Mouse (Mus musculus) mesoderm, embryonic 11.5 days (tissue): ENCODE measurements around the gene Stx11.

Source experiments
- DNase-seq: peaks from one replicate; pipeline ENCODE4 v3.0.0-alpha.2; 2012; ENCODE audit warnings: low read depth, low spot score

Stx11 gene

DNA sequence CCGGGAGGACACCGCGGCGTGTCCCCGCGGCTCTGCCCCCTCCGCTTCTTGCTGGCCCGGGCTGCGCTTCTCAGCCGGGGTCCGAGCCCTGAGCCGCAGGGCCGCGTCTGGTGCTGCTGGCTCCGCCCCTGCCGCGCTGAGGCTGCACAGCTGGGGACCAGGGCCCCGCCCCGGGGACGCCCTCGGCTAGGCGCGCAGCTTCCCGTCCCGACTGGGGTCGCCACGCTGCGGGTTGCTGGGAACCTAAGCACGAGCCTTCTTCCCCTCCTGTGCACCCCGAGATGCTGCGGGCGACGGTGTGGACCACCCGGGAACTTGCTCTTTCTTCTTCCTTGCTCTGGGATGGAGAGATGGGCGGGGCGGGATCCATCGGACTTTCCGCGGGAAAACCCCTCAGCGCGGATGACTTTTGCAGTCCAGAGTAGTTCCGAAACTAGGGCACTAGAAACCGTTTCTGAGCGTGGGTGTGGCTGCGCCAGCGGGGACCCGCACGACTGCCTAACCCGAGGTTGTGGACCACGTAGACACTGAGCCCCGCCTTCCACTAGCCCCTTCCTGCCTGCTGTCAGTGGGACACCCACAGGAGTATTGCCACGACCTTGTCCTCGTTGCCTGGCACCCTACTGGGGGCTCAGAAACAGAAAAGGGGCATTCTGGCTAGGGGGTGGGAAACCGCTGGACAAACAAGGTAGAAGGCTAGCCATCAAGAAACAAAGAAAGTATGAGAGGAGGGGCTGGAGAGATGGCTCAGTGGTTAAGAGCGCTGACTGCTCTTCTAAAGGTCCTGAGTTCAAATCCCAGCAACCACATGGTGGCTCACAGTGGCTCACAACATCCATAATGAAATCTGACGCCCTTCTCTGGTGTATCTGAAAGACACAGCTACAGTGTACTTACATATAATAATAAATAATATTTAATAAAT, at the start of gene Stx11:
Gene Stx11, minus strand, starts transcription at position 148 of the 925 bp plus-strand sequence.
- peak; percentile 69 for DNase-seq

DNA sequence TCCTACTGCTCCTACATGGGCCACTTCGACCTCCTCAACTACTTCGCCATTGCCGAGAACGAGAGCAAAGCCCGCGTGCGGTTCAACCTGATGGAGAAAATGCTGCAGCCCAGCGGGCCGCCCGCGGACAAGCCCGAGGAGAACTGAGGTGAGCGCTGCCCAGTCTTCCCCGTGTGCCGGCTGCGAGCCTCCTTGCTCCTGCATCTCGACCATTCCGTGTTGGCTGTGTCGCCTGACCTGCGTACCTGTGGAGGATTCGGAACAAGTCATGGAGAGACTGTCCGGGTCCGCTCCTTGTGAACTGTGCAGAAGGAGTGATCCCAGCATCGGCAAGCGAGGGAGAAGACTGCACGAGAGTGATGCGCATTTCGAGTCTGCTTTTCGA, 44.6 kb upstream of the Stx11 start:
- DNase-seq: no peak

DNA sequence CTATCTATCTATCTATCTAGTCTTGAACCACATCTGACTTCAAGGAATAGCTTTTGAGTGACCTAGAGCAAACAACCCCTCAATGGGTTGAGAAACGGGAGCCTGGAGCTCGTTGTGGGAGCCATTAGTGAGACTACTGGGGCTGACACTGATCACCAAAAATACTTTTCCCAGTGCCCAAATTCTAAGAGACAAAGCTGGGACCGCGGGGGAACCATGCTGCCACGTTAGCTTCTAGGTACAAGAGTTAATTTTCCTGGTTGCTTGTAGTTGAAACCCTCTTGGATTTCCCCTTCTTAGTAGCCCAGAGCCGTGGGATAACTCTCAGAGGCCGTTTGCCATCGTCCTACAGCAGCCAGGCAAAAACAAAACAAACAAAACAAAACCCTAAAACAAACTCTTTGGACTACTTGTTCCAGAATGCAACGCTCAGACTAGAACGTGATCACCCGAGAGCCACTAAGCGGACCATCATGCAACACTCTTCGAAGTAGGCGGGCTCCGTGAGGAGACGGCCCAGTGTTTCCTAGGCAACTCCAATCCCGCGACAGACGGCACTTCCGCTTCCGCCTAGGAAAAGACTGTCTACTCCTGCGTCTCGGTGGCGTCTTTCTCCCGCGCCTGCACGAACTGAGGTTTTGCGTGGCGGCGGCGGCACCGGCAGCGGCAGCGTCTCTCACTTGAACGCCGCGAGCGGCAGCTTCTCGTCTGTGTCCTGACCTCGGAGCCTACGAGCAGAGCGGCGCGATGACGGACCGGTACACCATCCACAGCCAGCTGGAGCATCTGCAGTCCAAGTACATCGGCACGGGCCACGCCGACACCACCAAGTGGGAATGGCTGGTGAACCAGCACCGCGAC, 44.0 kb upstream of the Stx11 start:
- DNase-seq: peak; percentile 96

DNA sequence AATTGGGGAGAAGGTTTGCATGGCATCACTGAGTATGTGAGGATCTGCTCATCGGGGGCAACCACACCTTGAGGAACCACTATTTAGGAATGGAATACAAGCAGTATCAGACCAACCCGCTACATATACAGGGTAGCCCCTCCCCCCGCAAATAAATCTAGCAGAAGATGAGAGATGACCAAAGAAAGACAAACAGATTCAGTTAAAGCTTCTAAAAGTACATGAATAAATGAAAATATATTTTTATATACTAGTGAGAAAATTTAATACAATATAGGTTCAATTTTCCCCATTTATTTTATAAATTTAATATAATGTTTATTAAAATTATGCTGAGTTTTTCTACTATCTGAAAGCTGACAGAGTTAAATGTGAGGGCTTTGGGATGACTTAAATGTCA, 40.9 kb upstream of the Stx11 start, which contains the start of gene Sf3b5:
Gene Sf3b5, plus strand, starts transcription at position 301 of the 400 bp plus-strand sequence.
- no peak for DNase-seq

DNA sequence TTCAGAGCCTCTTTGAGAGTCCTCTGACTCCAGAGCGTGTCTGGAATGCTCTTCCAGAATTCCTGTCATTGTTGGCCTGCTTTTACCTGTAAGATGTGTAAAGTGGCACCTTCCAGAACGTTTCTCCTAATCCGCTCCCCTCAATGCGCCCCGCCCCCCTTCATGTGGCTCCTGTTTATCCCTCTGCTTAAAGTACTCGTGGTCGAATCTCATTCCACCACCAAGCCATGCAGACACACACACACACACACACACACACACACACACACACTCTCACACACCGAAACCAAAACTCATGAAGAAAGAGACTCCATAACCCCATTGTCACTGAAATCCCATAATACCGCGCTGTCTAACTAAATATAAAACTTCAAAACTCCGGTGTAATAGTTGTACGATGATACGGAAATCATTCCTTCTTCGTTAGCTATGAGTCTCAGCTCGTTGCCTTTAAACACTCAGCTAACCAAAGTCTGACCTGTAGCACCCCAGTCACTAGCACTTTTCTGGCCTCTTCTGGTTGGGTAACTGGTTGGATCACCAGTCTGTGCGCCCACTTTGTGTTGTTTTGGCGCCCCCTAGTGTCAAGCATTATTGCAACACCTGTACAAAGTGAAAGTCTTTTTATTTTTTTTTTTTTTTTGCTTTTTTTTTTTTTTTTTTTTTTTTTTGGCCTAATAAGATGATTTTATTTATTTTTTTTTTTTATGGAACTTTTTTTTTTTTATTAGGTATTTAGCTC, 32.8 kb upstream of the Stx11 start:
- DNase-seq: peak; percentile 84

DNA sequence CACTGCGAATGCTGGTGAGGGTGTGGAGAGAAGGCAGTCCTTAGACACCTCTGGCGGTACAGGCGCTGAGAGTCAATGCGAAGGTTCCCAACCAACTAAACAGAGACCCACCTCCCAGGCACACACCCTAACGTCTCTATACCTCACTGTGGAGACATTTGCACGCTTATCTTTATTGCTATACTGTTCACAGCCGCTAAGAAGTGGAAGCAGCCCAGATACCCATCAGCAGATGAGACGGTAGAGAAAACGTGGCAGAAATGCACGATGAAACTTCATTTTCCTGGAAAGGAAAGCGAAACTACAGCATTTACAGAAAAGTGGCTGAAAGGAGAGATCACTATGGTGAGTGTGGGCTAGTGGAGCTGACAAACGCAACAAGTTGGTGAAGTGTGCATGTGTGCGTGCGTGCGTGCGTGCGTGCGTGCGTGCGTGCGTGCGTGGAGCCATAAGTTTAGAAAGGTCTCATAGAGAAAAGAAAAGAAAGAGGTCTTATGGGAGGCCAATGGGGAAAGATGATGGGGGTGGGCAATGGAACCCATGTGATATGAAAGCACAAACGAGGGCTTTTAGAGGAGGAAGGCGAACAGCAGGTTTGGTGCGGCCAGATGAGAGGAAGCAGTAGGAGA, 29.4 kb upstream of the Stx11 start:
- no peak for DNase-seq

DNA sequence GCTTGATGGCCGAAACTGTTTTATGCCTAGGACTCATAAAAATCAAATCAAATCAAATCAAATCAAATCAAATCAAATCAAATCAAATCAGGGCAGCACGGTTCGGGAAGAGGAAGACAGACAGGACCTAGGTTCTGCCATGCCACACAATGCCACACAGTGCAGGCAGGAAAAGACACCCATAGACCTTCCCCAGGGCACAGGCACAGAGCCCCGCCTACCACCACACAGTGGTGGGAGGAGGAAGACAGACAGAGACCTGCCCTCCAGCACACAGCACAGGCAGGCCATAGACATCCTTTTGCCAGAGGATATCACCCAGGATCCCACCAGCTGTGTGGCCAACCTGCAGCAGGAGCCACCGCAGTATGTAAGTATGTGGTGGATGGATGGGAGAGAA, 27.9 kb upstream of the Stx11 start:
- no peak for DNase-seq

DNA sequence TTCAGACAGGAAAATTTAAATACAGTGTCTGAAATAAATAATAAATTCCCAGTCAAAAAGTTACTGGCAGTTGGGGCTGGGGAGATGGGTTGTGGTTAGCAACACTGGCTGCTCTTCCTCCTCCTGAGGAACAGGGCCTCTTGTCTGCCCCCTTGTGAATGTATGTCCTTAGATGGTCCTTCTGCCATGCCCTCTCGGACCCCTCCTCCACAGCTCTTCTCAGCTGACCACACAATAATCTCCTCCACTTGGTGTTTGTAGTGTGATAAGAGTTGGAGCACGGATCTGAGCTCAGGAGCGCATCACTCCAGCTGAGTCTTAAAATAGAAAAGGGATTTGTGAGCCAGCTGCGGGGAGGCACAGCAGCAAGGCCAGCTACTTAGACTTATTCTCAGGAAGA, 22.8 kb upstream of the Stx11 start:
- DNase-seq: no peak

DNA sequence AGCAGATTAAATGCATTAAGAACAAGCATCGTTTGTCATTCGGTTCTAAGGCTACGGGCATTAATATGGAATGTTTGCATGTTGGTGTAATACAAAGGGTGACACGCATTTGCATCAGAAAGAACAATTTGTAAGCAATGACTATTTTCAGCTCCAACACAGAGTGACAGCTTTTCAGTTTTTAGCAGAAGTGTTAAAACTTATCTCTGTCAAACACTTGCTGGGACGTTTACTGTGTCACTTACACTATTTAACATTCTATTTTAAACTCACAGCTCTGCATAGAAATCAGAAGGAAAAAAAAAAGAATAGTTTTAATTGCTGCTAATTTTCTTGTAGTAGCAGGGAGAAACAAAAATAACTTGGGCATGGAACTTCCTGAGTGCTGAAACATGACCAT, 22.4 kb upstream of the Stx11 start:
- DNase-seq: no peak

DNA sequence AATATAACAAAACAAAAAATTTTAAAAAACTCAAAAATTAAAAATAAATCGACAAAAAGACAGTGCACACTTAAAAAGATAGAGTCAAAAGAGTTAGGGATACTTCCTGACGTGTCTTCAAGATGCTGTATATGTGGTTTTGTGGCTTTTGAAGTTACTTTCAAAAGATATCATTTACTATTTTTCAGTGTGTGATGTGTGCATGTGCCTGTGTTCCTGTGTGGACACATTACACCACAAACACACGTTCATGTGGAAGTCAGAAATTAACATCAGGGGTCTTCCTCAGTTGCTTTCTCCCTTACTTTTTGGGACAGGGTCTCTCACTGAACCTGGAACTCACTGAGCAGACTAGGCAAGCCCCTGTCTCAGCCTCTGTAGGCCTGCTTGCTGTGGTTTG, 20.9 kb upstream of the Stx11 start:
- DNase-seq: no peak

DNA sequence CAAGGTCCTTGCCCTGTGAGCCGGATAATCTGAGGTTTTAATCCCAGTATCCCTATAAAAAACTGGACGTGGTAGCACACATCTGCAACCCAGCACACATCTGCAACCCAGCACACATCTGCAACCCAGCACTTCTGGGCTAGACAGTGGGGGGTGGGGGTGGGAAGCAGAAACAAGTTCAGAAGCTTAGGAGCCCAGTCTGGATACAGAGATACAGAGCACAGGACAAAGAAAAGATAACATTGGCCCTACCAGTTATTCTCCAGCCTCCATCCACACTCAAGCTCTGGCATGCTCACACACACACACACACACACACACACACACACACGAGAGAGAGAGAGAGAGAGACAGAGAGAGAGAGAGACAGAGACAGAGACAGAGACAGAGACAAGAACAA, 19.4 kb upstream of the Stx11 start:
- no peak for DNase-seq

DNA sequence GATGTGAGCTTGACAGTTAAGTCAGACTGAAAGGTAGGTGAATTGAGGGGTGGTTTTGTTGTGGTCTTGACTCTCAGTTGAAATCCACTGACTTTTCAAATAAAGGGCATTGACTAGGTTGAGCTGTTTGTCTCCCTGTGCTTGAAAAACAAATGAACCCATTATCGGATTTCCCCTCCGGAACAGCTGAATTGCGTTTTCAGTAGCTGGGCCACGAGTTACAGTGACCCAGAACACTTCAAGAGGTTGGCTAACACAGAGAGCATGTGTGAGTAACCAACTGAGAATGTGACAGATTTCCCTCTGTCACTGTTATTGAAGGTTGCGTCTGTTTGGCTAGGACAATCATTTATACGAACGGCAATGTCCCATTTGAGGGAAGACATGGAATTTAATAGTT, 17.0 kb upstream of the Stx11 start:
- DNase-seq: no peak

DNA sequence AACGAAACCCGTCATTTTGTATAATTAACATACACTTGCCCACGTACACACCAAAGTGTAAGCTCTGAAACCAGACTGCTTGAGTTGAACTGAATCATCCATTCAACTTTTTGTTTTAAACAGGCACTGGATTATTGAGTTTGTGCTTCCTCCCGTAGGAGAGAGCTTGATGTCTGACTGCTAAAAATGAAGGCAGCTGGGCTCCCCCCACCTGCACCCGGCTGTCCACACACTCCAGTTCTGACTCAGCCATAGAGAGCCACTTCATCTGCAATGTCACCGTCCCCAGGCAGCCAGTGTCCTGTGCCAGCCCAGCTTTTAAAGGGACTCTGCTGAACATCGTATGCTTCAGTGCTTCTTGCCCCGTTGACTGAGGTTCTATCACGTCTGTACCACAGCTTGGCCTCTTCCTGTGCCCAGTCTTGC, 13.7 kb upstream of the Stx11 start:
- no peak for DNase-seq

DNA sequence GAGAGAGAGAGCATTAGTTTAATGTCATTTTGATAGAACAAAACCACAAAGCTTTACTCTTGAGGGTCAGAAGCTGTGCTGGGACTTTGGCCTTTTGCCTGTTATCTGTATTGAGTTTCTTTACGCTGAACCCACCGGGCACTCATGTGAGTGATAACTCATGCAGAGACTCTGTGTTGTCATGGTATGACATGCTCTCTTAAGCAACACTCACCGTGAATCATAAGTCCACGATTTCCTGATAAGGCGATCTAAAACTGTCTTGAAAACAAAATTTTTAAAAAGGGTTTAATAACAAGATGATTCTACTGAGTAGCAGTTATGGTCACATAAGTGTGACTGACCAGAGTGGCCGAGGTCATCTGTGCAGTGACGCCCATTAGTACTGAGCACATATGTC, 12.5 kb upstream of the Stx11 start:
- no peak for DNase-seq

DNA sequence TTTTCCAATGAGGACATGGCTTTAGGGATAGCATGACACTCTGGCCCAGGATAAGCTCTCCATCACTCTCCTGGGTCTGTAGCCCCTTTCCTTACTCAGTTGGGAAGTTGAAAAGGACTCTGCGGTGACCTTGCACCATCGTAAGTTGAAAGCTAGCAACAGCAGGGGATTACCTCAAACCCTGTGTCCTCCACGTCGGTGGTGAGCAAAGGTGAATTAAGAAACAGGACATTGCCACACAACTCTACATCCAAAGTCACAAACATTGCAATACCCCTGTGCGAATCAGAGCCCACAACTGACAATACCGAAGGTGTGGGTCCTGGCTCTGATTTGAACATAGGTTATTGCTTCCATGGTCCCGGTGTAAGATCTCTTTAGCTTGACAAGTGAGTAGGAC, 11.9 kb upstream of the Stx11 start:
- DNase-seq: no peak

DNA sequence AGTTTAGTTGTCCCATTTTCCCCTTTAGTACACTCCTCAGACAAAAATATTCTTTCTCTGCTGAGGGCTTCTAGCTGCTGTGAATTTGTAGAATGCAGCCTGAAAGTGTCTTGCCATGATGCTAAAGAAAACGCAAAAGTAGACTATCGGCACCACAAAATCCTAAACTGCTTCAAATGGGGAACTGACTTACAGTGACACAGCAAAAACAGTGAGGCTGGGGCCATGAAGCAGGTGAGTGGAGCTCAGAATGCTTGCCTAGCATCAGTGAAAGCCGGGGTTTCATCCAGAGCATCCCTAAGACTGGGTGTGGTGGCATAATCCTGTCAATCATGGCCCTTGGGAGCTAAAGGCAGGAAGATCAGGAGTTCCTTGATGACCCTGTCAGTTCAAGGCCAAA, 11.4 kb upstream of the Stx11 start:
- DNase-seq: no peak

DNA sequence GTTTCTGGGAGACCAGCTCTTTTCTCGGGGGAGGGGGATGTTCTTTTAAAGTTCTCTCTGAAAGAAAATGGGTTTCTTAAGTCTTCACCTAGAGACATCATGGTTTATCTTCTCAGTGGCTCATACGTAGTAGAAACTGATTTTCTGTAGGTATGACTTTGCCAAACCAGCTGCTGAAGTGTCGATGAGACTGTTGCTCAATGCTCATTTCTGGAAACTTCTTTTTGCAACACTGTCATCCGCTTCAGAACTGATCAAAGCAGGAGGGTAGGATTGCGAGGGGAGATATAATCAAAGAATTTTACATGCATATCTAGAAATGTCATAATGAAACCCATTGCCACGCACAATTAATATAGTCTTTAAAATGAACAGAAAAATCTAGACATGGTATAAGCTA, 10.5 kb upstream of the Stx11 start:
- DNase-seq: no peak

DNA sequence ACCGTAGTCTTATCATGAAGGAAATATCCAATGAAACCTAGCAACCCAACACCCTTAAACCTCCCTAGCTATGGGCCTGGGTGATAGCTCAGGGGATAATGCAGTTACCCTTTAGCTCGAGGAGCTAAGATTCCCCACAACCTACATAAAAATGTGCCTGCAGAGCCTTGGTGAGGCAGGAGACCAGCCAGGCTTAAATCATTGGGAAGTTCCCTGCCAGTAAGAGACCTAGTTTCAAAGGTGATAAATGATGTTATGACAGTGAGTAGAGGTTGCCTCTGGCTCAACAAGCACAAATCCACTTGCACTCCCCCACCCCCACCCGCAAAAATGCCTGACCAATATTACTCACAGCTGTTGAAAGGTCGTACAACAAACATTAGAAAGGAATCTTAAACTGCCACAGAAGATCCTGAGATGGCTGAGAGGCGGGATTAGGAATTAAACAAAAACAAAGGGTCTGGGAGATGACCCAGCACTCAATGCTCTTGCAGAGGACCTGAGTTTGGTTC, 1.6 kb upstream of the Stx11 start:
- DNase-seq: no peak

DNA sequence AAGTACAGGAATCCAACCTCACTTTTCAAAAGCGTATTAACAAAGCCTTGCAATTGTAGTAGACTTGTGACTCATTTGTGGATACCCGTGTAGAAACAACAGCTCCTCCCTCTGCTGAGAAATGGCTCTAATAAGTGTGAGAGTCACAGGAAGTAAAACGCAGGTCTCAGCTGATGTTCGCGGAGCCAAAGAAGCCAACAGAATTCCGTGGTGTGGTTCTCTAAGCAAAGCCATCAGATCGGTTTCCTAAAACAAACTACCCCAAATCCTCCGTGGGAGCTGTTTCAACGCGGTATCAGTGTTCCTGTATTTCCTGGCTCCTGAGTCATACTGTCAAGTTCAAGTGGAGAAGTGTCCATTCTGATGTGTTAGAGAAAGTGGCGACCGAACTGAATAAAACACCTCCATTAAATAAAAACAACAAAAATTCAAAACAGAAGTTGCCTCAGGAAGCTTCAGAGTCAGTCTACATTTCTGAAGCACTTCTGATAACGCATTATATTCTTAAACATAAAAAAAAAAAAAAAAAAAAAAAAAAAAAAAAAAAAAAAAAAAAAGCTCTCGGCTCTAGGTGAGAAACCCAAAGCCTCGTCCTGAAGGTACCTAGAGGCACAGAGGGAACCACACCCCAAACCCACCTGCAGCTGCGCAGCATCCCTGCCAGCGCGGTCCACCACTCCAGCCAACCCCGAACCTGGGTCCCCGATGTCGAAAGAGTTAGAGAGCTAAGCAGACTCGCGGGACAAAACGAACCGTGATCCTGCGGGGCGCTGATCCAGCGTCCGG, 543 bp downstream of the Stx11 start:
- DNase-seq: no peak

DNA sequence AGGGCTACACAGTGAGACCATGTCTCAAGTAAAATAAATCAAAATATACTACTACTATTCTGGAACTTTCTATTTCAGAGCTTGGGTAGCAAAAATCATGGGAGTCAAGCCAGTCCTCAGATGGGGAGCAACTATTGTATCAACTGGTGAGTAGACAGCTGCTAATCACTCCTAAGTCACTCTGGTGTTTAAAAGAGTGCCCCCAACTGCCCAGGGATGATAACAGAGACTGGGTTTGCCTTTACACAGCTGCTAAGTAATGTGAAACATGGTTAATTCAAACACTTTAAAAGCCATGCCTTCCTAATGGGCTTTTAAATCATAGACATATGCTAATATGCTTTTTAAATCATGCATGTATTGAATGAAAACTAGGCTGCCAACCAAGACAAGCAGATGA, 1.9 kb downstream of the Stx11 start:
- DNase-seq: no peak
